Mouse (Mus musculus) megakaryocyte, adult 5-6 weeks (primary cell): ENCODE data around the gene Pcgf6. TPM values are rescaled to one million over a fixed set of nuclear protein-coding genes. Genes with fewer than 3 reads are reported as not detected.

Source experiments
- ATAC-seq: 2 replicates; pipeline ENCODE4 v1.8.0; 2016; ENCODE audit warnings: mild to moderate bottlenecking, inconsistent platforms; ENCODE audit not compliant: poor library complexity, severe bottlenecking
- total RNA-seq, 2 experiments: library from RNA; stranded (forward) in 1 of 2; stranded (reverse) in 1 of 2; fragments of 153-499, 151-499 nt in 1 of 2; fragments of 221-1000, 200-1000 nt in 1 of 2; gene quantifications; 2 replicates each; pipeline versions ENCODE4 v1.2.3 to v1.2.4; 2015 to 2017

The Pcgf6 gene
- total RNA-seq (2015) (5.4 and 7.0 TPM in 2 replicates), total RNA-seq (2017) (0.81 and 1.4 TPM in 2 replicates)

- peak; percentile 96 for ATAC-seq
Measured at GRCm38 (mm10) chr19:47050271-47051032, at the start of gene Pcgf6. TSS of gene Pcgf6 (minus strand) at chr19:47050906.

DNA sequence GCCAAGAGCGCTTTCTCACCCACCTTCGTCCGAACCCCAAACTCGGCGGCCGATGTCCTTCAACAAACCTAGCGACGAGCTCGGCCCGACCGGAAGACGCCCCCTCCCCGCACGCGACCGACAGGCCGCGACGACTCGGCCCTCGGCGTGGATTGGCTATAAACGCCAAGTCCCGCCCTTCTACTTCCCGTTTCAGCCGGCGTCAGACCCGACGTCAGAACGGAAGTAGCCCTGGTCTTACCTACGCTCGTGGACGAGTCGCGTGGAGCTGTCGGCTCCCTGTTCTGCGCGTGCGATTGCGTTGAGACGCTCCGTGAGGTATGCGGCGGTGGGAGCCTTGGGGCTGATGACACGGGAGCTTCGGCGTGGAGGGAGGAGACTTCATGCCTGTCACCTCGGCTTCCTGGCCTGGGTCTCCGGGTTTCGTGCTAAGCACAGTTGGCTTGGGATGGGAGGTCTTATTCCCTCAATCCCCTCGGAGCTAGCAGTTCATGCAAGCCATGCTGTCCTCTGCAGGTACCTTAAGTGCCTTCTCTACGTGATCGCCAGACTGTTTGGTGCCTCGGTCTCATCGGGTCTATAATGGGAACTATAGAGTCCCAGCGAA is 39.9 kb upstream of the Pcgf6 start, which contains the start of the genes Usmg5 and Pdcd11:
TSS of gene Usmg5 (minus strand) at position 98 of the 607 bp plus-strand sequence.
TSS of gene Pdcd11 (plus strand) at position 219 of the 607 bp plus-strand sequence.
- ATAC-seq: peak; percentile 99

- peak; percentile 54 for ATAC-seq
Measured at GRCm38 (mm10) chr19:47089718-47090525, 39.2 kb upstream of the Pcgf6 start.

GRCm38 (mm10) chr19:47088226-47088625 is 37.5 kb upstream of the Pcgf6 start:
- ATAC-seq: no peak

- peak; percentile 89 for ATAC-seq
Measured at GRCm38 (mm10) chr19:47067924-47068611, 17.4 kb upstream of the Pcgf6 start.

GRCm38 (mm10) chr19:47067096-47067882 is 16.6 kb upstream of the Pcgf6 start, which contains the start of gene Taf5:
TSS of gene Taf5 (plus strand) at chr19:47067746.
- ATAC-seq: peak; percentile 96

GRCm38 (mm10) chr19:47065860-47066259 is 15.2 kb upstream of the Pcgf6 start:
- ATAC-seq: no peak

DNA sequence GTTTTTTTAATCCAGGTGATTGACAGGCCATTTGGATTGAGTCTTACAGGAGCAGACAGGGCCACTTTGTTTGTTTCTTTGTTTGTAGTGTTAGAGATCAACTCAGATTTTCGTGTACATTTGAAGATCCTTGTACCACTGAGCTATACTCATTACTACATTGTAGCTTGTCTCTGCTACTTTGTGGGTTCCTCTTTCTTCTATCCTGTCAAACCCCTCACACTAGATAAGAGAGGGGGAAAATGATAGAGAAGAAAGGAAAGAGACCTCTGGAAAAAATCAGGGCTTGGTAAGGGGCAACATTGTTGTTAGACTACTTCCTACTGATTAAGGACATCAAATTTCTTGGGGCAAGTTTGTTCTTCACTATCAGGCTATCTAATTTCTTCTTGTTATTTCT is 7.0 kb upstream of the Pcgf6 start:
- no peak for ATAC-seq

GRCm38 (mm10) chr19:47053471-47053870 is 2.8 kb upstream of the Pcgf6 start:
- no peak for ATAC-seq

DNA sequence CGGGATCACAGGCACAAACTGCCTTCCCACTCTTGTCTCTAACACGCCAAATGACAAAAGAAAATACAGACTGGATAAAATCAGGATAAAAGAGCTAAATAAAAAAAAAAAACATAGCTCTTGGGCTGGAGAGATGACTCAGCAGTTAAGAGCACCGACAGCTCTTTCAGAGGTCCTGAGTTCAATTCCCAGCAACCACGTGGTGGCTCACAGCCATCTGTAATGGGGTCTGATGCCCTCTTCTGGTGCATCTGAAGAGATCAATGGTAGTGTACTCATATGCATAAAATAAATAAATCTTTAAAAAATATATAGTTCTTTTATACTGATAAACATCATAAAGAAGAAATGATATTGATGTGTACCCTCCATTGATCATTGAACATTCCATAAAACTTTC is 2.2 kb upstream of the Pcgf6 start:
- ATAC-seq: no peak

DNA sequence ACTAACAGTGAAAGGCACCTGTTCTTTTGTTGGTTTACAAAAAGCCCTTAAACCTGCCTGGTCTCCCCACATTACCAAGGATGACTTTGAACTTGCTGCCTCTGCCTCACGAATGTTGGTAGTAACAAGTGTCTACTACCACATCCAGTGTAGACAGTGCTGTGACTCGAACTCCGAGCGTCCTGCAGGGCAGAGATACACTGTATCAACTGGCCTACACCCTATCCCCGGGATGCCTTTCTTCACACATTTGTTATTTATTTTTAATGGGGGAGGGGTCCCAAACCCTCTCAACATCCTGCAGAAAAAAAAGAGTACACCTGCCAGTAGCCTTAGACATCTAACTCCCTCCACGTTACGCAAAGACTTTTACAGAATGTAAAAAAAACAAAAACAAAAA is 866 bp downstream of the Pcgf6 start:
- no peak for ATAC-seq

DNA sequence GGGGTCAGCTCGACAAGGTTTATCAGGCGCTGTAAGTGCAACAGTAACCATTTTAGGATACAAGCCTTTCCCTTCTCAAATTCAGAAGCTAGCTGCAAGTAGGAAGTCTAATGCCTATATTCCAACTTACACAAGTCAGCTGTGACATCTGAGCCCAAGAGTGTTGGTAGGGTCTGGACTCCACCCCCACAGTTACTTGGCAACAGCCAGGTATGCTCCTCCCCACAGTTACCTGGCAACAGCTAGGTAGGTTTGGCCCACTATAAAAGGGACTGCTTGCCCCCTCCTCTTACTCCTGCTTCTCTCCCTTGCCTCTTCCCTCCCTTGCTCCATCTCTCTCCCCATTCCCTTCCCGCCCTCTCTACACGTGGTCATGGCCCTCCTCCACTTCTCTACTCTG is 1.6 kb downstream of the Pcgf6 start:
- no peak for ATAC-seq

DNA sequence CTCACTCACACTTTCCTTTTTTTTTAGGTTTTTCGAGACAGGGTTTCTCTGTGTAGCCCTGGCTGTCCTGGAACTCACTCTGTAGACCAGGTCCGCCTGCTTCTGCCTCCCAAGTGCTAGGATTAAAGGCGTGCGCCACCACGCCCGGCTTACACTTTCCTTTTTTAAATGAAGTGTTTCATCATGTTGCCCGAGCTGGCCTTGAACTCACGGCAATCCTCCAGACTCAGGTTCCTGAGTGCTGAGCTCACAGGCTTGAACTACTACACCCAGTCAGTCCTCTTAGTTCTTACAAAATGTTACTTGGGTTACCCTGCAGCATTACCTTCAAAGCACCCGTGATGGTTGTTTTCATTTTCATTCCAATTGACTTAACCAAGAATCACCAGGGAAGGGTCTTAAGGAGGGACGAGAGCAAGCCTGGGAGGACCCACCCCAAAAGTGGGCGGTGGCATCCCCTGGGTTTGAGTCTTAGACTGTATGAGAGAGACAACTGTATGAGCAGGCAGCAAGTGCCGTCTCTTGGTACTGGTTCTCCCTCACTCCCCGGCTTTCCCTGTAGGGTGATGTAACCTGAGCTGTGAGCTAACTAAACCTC is 3.4 kb downstream of the Pcgf6 start:
- ATAC-seq: no peak

GRCm38 (mm10) chr19:47046343-47046742 is 4.4 kb downstream of the Pcgf6 start:
- ATAC-seq: no peak

- ATAC-seq: no peak
Measured at GRCm38 (mm10) chr19:47043608-47044007, 7.1 kb downstream of the Pcgf6 start.

GRCm38 (mm10) chr19:47040720-47041473 is 9.8 kb downstream of the Pcgf6 start:
- no peak for ATAC-seq

- no peak for ATAC-seq
Measured at GRCm38 (mm10) chr19:47036596-47036995, 14.1 kb downstream of the Pcgf6 start.

DNA sequence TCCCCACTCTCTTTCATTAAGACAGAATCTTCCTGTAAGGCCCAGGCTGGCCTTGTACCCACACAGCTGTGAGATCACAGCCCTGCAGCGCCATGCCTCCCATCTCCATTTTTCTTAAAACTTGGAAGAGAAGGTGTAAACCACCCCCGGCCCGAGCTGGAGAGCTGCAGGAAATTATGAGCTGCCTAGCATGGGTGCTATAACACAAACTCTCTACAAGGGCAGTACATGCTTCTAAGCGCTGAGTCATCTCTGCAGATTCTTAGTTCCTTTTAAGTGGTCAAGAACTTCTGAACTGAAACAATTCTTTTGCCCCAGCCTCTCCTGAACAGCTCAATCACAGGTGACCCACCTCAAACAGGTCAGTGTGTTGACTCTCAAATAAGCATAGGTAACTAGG is 15.8 kb downstream of the Pcgf6 start:
- no peak for ATAC-seq

- no peak for ATAC-seq
Measured at GRCm38 (mm10) chr19:47031770-47032169, 18.9 kb downstream of the Pcgf6 start.
